Mouse (Mus musculus): ENCODE results near the gene Slc24a4. TPM values are rescaled to one million over a fixed set of nuclear protein-coding genes. Genes with fewer than 3 reads are reported as not detected.
A peak's percentile ranks its signal among the peaks of the same experiment; 100 is the strongest.

Slc24a4 gene
- polyA plus RNA-seq, 1 experiment from 2014 or later: 0.54 TPM

DNA sequence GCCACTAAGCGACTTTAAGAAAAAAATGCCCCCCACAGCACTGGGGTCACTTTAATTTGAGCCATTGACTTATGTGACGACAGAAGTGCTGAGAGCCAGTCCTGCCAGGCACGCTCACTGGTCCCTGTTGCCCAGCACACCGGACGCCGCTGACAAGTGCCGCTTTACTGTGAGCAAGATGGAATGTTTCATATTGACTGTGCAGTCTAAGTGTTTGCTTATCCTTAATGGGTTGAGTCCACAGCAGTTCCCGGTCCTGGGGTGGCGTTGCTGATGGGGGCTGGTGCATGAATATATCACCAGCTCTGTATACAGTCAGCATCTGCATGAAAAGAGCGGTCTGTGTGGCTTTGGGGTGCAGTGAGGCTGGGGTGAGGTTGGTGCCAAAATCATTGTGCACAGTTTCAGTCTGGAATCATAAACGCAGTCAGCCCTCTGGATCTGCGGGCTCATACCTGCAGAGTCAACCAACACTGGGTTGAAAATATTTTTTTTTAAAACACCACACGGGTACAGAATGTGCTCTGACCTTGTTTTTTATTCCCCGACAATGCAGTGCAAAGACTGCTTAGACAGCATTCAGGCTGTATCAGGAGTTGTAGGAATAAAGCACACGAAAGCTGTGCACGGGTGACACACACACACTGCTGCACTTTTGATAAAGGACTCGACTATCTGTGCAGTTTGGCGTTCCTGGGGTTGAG, 52.0 kb downstream of the Slc24a4 start:
- 88% methylated on average over 18 of the region's 18 CpGs for WGBS
- no peak for ATAC-seq (ENCODE audit: low FRiP score)
- Histone ChIP-seq H3K27ac (ENCODE audit: low read depth, low read length) (no peak overlapping the region), H3K4me2 (replicated peaks; ENCODE audit: low read depth, low read length) (no peak overlapping the region), H3K27me3 (ENCODE audit: control insufficient read depth, insufficient read depth, low read length) (no peaks in the 10 kb centered on the region; the same call in 1 of the 2 replicates), H3K9me3 (ENCODE audit: control insufficient read depth, low read length) (no peaks in the 10 kb centered on the region), H3K4me1 (replicated peaks; ENCODE audit: control insufficient read depth, insufficient read depth, low read length) (no peaks in the 10 kb centered on the region), H3K36me3 (ENCODE audit: control insufficient read depth, insufficient read depth, low read length) (no peaks in the 10 kb centered on the region), H3K9ac (ENCODE audit: low read depth, low read length) (no peak overlapping the region), H3K4me3 (ENCODE audit: low read depth, low read length) (no peak overlapping the region)
- DNase-seq (ENCODE audit: low spot score): no peak

- Histone ChIP-seq H3K27me3 (ENCODE audit: control insufficient read depth, insufficient read depth, low read length) (no peaks in the 10 kb centered on the region; the same call in 1 of the 2 replicates), H3K36me3 (ENCODE audit: control insufficient read depth, insufficient read depth, low read length) (no peaks in the 10 kb centered on the region), H3K4me3 (ENCODE audit: low read depth, low read length) (no peak overlapping the region), H3K27ac (ENCODE audit: low read depth, low read length) (no peak overlapping the region), H3K9ac (ENCODE audit: low read depth, low read length) (no peak overlapping the region), H3K4me1 (replicated peaks; ENCODE audit: control insufficient read depth, insufficient read depth, low read length) (no peaks in the 10 kb centered on the region), H3K4me2 (replicated peaks; ENCODE audit: low read depth, low read length) (no peak overlapping the region), H3K9me3 (ENCODE audit: control insufficient read depth, low read length) (no peaks in the 10 kb centered on the region)
- DNase-seq (ENCODE audit: low spot score): peak; percentile 83
- WGBS: 45% methylated on average over 5 of the region's 5 CpGs
- ATAC-seq (ENCODE audit: low FRiP score): peak; percentile 59; the same call in 1 of the 2 replicates
Measured at GRCm38 (mm10) chr12:102181799-102182357, 53.3 kb downstream of the Slc24a4 start.

DNA sequence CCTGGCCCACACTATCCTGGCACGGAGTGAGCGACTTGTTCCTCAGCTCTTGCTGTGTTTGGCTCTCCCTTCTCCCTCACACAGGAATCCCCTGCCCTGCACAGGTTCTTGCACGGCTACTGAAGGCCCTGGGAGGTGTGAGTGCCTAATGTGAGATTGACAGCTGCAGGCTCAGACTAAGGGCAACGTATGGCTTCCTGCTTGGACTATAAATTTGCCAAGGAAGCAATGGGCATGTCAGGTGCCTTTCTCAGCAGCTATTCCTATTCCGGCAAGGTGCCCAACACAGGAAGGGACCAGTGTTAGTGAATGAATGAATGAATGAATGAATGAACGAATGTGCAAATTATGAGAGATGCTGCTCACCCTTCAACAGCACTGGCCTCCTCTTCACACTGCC, 54.1 kb downstream of the Slc24a4 start:
- H3K9ac ChIP-seq (ENCODE audit: low read depth, low read length): no peak overlapping the region
- no peaks in the 10 kb centered on the region for H3K36me3 ChIP-seq (ENCODE audit: control insufficient read depth, insufficient read depth, low read length)
- H3K27me3 ChIP-seq (ENCODE audit: control insufficient read depth, insufficient read depth, low read length): no peaks in the 10 kb centered on the region; the same call in 1 of the 2 replicates
- H3K4me1 ChIP-seq (replicated peaks; ENCODE audit: control insufficient read depth, insufficient read depth, low read length): no peaks in the 10 kb centered on the region
- no peaks in the 10 kb centered on the region for H3K9me3 ChIP-seq (ENCODE audit: control insufficient read depth, low read length)
- H3K4me3 ChIP-seq (ENCODE audit: low read depth, low read length): no peak overlapping the region
- WGBS: 81% methylated on average over 6 of the region's 6 CpGs
- no peak overlapping the region for H3K4me2 ChIP-seq (replicated peaks; ENCODE audit: low read depth, low read length)
- ATAC-seq (ENCODE audit: low FRiP score): no peak
- H3K27ac ChIP-seq (ENCODE audit: low read depth, low read length): no peak overlapping the region
- DNase-seq (ENCODE audit: low spot score): no peak

DNA sequence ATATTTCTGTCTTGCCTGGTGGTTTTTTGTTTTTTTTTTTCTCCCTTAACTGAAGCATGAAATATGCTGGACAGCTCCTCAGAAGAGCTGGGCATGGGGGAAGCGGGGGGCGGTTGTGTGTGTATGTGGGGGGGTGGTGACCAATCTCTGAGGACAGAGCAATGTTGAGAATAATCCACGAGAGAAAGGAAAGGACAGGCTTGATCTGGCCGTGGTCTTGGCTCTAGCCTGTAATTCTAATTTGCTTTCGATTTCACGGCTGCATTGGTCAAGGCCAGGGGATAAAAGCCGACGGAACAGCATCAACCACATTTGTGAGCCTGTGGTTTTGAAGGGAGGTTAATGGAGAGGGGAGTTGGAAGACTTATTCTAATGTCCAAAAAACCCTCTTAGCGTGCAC, 54.7 kb downstream of the Slc24a4 start:
- no peak for ATAC-seq (ENCODE audit: low FRiP score)
- H3K4me3 ChIP-seq (ENCODE audit: low read depth, low read length): no peak overlapping the region
- H3K36me3 ChIP-seq (ENCODE audit: control insufficient read depth, insufficient read depth, low read length): no peaks in the 10 kb centered on the region
- H3K4me2 ChIP-seq (replicated peaks; ENCODE audit: low read depth, low read length): no peak overlapping the region
- no peak overlapping the region for H3K9ac ChIP-seq (ENCODE audit: low read depth, low read length)
- H3K27ac ChIP-seq (ENCODE audit: low read depth, low read length): no peak overlapping the region
- DNase-seq (ENCODE audit: low spot score): no peak
- H3K27me3 ChIP-seq (ENCODE audit: control insufficient read depth, insufficient read depth, low read length): no peaks in the 10 kb centered on the region; the same call in 1 of the 2 replicates
- 55% methylated on average over 9 of the region's 9 CpGs for WGBS
- H3K4me1 ChIP-seq (replicated peaks; ENCODE audit: control insufficient read depth, insufficient read depth, low read length): no peaks in the 10 kb centered on the region
- H3K9me3 ChIP-seq (ENCODE audit: control insufficient read depth, low read length): 0 out of 2 replicates have a peak, but pooled peaks cover 3% of the 10 kb centered on the region

DNA sequence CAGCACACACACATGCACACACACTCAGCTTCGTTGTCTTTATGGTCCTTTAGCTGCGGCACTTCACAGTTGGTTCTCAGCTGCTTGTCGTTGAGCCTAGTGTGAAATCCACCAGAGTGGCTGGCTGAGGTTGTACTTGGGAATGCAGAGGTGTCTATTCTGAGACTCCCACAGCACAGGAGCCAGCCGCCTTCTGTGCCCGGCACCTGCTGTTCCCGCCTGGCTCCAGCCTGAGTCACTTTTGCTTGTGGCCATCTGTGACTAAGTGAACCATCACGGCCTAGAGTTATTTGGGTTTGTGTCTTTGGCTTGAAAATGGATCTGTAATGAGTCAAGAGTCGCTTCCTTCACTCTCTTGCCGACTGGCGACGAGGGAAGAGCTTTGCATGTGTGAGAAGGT, 62.3 kb downstream of the Slc24a4 start:
- DNase-seq (ENCODE audit: low spot score) (no peak), ATAC-seq (ENCODE audit: low FRiP score) (no peak)
- Histone ChIP-seq H3K4me1 (replicated peaks; ENCODE audit: control insufficient read depth, insufficient read depth, low read length) (no peaks in the 10 kb centered on the region), H3K4me2 (replicated peaks; ENCODE audit: low read depth, low read length) (no peak overlapping the region), H3K27ac (ENCODE audit: low read depth, low read length) (no peak overlapping the region), H3K4me3 (ENCODE audit: low read depth, low read length) (no peak overlapping the region), H3K36me3 (ENCODE audit: control insufficient read depth, insufficient read depth, low read length) (no peaks in the 10 kb centered on the region), H3K9me3 (ENCODE audit: control insufficient read depth, low read length) (0 out of 2 replicates have a peak, but pooled peaks cover 3% of the 10 kb centered on the region), H3K27me3 (ENCODE audit: control insufficient read depth, insufficient read depth, low read length) (no peaks in the 10 kb centered on the region), H3K9ac (ENCODE audit: low read depth, low read length) (no peak overlapping the region)
- WGBS: 93% methylated on average over 11 of the region's 11 CpGs

GRCm38 (mm10) chr12:102201516-102201915, 73.0 kb downstream of the Slc24a4 start:
- H3K4me1 ChIP-seq (replicated peaks; ENCODE audit: control insufficient read depth, insufficient read depth, low read length): no peaks in the 10 kb centered on the region
- no peaks in the 10 kb centered on the region for H3K27me3 ChIP-seq (ENCODE audit: control insufficient read depth, insufficient read depth, low read length)
- H3K27ac ChIP-seq (ENCODE audit: low read depth, low read length): no peak overlapping the region
- no peak for DNase-seq (ENCODE audit: low spot score)
- no peak for ATAC-seq (ENCODE audit: low FRiP score)
- H3K9me3 ChIP-seq (ENCODE audit: control insufficient read depth, low read length): no peaks in the 10 kb centered on the region
- no peak overlapping the region for H3K4me2 ChIP-seq (replicated peaks; ENCODE audit: low read depth, low read length)
- no peak overlapping the region for H3K9ac ChIP-seq (ENCODE audit: low read depth, low read length)
- no peak overlapping the region for H3K4me3 ChIP-seq (ENCODE audit: low read depth, low read length)
- whole genome bisulfite sequencing: 71% methylated on average over 4 of the region's 4 CpGs
- no peaks in the 10 kb centered on the region for H3K36me3 ChIP-seq (ENCODE audit: control insufficient read depth, insufficient read depth, low read length)

DNA sequence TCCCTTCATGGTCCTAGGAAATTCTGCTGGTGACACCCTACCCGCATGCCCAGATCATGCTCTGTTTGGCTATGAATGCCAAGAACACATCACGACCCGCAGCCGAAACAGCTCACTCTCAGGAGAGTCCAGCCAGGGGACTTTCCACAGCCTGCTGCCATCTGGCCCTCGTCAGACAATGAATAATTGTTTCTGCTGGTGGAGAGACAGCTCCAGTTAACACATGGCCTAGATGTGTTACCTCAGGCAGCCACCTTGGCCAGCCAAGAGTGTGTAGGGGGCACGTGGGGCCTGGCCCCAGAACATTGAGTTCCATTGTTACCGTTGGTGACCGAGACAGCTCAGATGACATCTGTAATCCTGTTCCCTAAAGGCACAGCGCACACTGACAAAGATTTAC, 74.4 kb downstream of the Slc24a4 start:
- Histone ChIP-seq H3K9ac (ENCODE audit: low read depth, low read length) (no peak overlapping the region), H3K27me3 (ENCODE audit: control insufficient read depth, insufficient read depth, low read length) (no peaks in the 10 kb centered on the region), H3K4me1 (replicated peaks; ENCODE audit: control insufficient read depth, insufficient read depth, low read length) (no peaks in the 10 kb centered on the region), H3K4me3 (ENCODE audit: low read depth, low read length) (no peak overlapping the region), H3K9me3 (ENCODE audit: control insufficient read depth, low read length) (no peaks in the 10 kb centered on the region), H3K4me2 (replicated peaks; ENCODE audit: low read depth, low read length) (no peak overlapping the region), H3K36me3 (ENCODE audit: control insufficient read depth, insufficient read depth, low read length) (no peaks in the 10 kb centered on the region), H3K27ac (ENCODE audit: low read depth, low read length) (no peak overlapping the region)
- WGBS: 57% methylated on average over 9 of the region's 9 CpGs
- DNase-seq (ENCODE audit: low spot score) (no peak), ATAC-seq (ENCODE audit: low FRiP score) (peak; percentile 54)

DNA sequence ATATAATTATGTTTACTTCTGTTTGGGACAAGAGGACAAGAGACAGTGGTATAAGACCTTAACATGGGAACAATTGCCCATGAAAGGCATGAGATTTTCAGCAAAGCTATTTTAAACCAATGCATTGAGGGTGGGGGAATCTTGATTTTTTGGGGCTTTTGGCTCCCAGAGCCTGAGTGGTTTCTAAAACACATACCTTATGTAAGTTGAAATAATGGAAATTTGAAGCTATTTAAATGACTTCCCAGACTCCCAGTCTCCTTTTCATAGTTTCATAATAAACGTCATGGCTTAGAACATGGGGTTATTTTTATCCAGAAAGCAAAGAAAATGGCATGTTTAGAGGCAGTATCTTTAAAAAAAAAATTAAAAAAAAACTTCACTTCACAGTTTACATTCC, 77.9 kb downstream of the Slc24a4 start:
- Histone ChIP-seq H3K9me3 (ENCODE audit: control insufficient read depth, low read length) (no peaks in the 10 kb centered on the region), H3K27me3 (ENCODE audit: control insufficient read depth, insufficient read depth, low read length) (no peaks in the 10 kb centered on the region), H3K4me1 (replicated peaks; ENCODE audit: control insufficient read depth, insufficient read depth, low read length) (no peaks in the 10 kb centered on the region), H3K36me3 (ENCODE audit: control insufficient read depth, insufficient read depth, low read length) (no peaks in the 10 kb centered on the region), H3K27ac (ENCODE audit: low read depth, low read length) (no peak overlapping the region), H3K9ac (ENCODE audit: low read depth, low read length) (no peak overlapping the region), H3K4me3 (ENCODE audit: low read depth, low read length) (no peak overlapping the region), H3K4me2 (replicated peaks; ENCODE audit: low read depth, low read length) (no peak overlapping the region)
- no peak for DNase-seq (ENCODE audit: low spot score)
- 78% methylated on average over 1 of the region's 1 CpGs for WGBS
- no peak for ATAC-seq (ENCODE audit: low FRiP score)

DNA sequence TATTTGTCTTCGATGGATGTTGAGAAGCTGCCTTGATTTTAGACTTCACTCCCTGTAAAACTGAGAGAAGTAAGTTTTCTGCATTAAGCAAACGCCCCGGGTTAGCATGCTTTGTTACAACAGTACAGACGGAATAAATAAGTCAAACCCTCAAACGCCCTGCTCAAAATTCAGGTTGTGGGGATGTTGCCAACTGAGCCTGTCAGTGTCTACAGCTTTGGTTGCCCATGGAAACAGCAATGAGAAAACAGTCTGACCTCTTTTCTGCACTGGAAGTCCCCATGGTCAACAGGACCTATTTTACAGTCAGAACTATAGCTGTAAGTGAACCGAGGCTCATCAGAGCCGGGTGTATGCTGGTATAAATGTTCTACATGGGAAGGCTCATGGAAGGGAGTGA, 78.7 kb downstream of the Slc24a4 start:
- no peak overlapping the region for H3K4me3 ChIP-seq (ENCODE audit: low read depth, low read length)
- no peak for ATAC-seq (ENCODE audit: low FRiP score)
- WGBS: 92% methylated on average over 7 of the region's 7 CpGs
- H3K27ac ChIP-seq (ENCODE audit: low read depth, low read length): no peak overlapping the region
- H3K4me1 ChIP-seq (replicated peaks; ENCODE audit: control insufficient read depth, insufficient read depth, low read length): no peaks in the 10 kb centered on the region
- H3K4me2 ChIP-seq (replicated peaks; ENCODE audit: low read depth, low read length): no peak overlapping the region
- no peaks in the 10 kb centered on the region for H3K9me3 ChIP-seq (ENCODE audit: control insufficient read depth, low read length)
- H3K9ac ChIP-seq (ENCODE audit: low read depth, low read length): no peak overlapping the region
- DNase-seq (ENCODE audit: low spot score): no peak
- no peaks in the 10 kb centered on the region for H3K36me3 ChIP-seq (ENCODE audit: control insufficient read depth, insufficient read depth, low read length)
- no peaks in the 10 kb centered on the region for H3K27me3 ChIP-seq (ENCODE audit: control insufficient read depth, insufficient read depth, low read length)

Data from hindbrain, embryonic 11.5 days (tissue).